Mouse (Mus musculus) midbrain, embryonic 11.5 days (tissue): ENCODE data around the gene Ech1. TPM values are rescaled to one million over a fixed set of nuclear protein-coding genes. Genes with fewer than 3 reads are reported as not detected.

ENCODE experiments used
- ATAC-seq: fragments of 200-750 bp; cut with Nextera tagmentation; 2 replicates; pipeline ENCODE4 v1.8.0; 2017; ENCODE audit warnings: moderate TSS enrichment, moderate library complexity; ENCODE audit not compliant: low FRiP score
- DNase-seq: peaks from one replicate; pipeline ENCODE4 v3.0.0; 2015; ENCODE audit warnings: low spot score; ENCODE audit errors: missing footprints
- H3K27ac ChIP-seq: fragments of 300-500 bp; sonication (generic); 2 replicates; pipeline ENCODE4 v1.5.1; 2014; ENCODE audit warnings: low read depth, low read length
- H3K27me3 ChIP-seq: fragments of 300-500 bp; sonication (generic); 2 replicates; pipeline ENCODE4 v1.6.1; 2014; ENCODE audit warnings: mild to moderate bottlenecking, low read length, moderate library complexity, mixed read lengths; ENCODE audit not compliant: control insufficient read depth, insufficient read depth
- H3K36me3 ChIP-seq: fragments of 300-500 bp; sonication (generic); 2 replicates; pipeline ENCODE4 v1.6.1; 2014; ENCODE audit warnings: mild to moderate bottlenecking, low read length, moderate library complexity, mixed read lengths; ENCODE audit not compliant: control insufficient read depth, insufficient read depth
- H3K4me1 ChIP-seq: fragments of 300-500 bp; sonication (generic); 2 replicates; pipeline ENCODE4 v1.6.1; 2014; ENCODE audit warnings: low read length; ENCODE audit not compliant: control insufficient read depth, insufficient read depth
- H3K4me2 ChIP-seq: fragments of 300-500 bp; sonication (generic); 2 replicates; pipeline ENCODE4 v1.6.1; 2014; ENCODE audit warnings: mild to moderate bottlenecking, moderate library complexity
- H3K4me3 ChIP-seq: fragments of 300-500 bp; sonication (generic); 2 replicates; pipeline ENCODE4 v1.5.1; 2014; ENCODE audit warnings: low read depth, low read length
- H3K9ac ChIP-seq: fragments of 300-500 bp; sonication (generic); 2 replicates; pipeline ENCODE4 v1.6.1; 2014; ENCODE audit warnings: low read length
- H3K9me3 ChIP-seq: fragments of 300-500 bp; sonication (generic); 2 replicates; pipeline ENCODE4 v1.6.1; 2016; ENCODE audit warnings: low read length; ENCODE audit not compliant: control insufficient read depth
- WGBS: fragments of 180-500 bp; shearing (Covaris S2); extraction: QIAGEN DNeasy Blood & Tissue Kit; methylation state at CpG from one replicate; pipeline ENCODE4 v1.1.7; 2014; 5-methylcytosine and 5-hydroxymethylcytosine counted together
- polyA plus RNA-seq: library from polyadenylated mRNA; unstranded; fragments of >200 nt; fragmentation: Nextera tagmentation; extraction: Ambion mirVana; gene quantifications from 2 replicates; pipeline ENCODE4 v1.2.1, GENCODE M21; 2014

Gene Ech1
- polyA plus RNA-seq, 1 experiment from 2014 or later, result 80.5 TPM

GRCm38 (mm10) chr7:28870901-28871664, 46.1 kb downstream of the Ech1 start:
- ATAC-seq (no peak), DNase-seq (no peak)
- H3K36me3 ChIP-seq, result no peaks in the 10 kb centered on the region
- no peak overlapping the region for H3K9ac ChIP-seq
- no peak overlapping the region for H3K4me3 ChIP-seq
- no peak overlapping the region for H3K27ac ChIP-seq
- H3K4me2 ChIP-seq, result no peak overlapping the region
- H3K27me3 ChIP-seq, result no peaks in the 10 kb centered on the region
- no peaks in the 10 kb centered on the region for H3K9me3 ChIP-seq
- H3K4me1 ChIP-seq, result 0 out of 2 replicates have a peak, but pooled peaks cover under 1% of the 10 kb centered on the region
- 91% methylated on average over 24 of the region's 24 CpGs for WGBS

DNA sequence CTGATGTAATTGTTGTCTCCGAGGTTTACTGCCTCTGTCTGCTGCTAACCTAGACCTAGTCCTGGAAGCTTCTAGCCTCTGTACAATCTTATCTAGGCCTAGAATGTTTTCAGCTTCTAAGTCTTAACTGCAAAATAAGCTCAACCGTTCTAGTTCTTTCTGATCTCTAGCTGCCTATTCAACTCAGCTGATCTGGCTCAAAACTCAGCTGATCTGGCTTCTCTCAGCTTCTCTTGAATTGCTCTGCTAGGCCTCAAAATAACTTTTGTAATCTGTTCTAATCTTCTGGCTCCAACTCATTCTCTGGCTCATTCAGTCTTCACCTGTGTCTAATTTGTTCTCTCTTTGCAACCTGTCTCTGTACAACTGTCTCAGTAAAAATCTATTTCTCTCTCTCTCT, 49.5 kb downstream of the Ech1 start:
- DNase-seq (no peak), ATAC-seq (no peak)
- H3K4me3 ChIP-seq, result no peak overlapping the region
- H3K9ac ChIP-seq, result no peak overlapping the region
- H3K27ac ChIP-seq, result no peak overlapping the region
- WGBS, result 69% methylated on average over 2 of the region's 2 CpGs
- H3K4me1 ChIP-seq, result no peaks in the 10 kb centered on the region
- H3K27me3 ChIP-seq, result no peaks in the 10 kb centered on the region
- no peaks in the 10 kb centered on the region for H3K9me3 ChIP-seq
- H3K4me2 ChIP-seq, result no peak overlapping the region
- no peaks in the 10 kb centered on the region for H3K36me3 ChIP-seq

GRCm38 (mm10) chr7:28876099-28876498, 51.1 kb downstream of the Ech1 start:
- H3K9me3 ChIP-seq, result no peaks in the 10 kb centered on the region
- DNase-seq, result no peak
- H3K9ac ChIP-seq, result no peak overlapping the region
- H3K36me3 ChIP-seq, result no peaks in the 10 kb centered on the region
- no peak overlapping the region for H3K27ac ChIP-seq
- no peak for ATAC-seq
- no peaks in the 10 kb centered on the region for H3K4me1 ChIP-seq
- H3K4me2 ChIP-seq, result no peak overlapping the region
- H3K27me3 ChIP-seq, result no peaks in the 10 kb centered on the region
- no peak overlapping the region for H3K4me3 ChIP-seq
- 81% methylated on average over 4 of the region's 4 CpGs for WGBS

DNA sequence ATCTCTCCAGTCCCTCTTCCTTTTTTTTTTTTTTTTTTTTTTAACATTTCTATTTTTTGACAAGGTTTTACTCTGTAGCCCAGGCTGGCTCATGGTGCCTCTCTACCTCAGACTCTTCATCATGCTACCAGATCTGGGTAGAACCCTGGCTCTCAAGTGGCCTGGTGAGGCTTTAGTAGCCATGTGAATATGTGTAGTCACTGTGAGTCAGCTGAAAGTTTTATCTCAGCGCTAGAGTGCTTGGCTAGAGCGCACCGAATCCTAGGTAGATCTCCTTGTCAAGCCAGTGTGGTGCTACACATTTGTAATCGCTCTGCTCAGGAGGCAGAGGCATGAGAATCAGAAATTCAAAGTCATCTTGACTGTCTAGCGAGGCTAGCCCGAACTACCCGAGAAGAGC, 52.1 kb downstream of the Ech1 start:
- Histone ChIP-seq H3K4me1 (no peaks in the 10 kb centered on the region), H3K36me3 (no peaks in the 10 kb centered on the region), H3K9ac (no peak overlapping the region), H3K4me2 (no peak overlapping the region), H3K27ac (no peak overlapping the region), H3K4me3 (no peak overlapping the region), H3K27me3 (no peaks in the 10 kb centered on the region), H3K9me3 (no peaks in the 10 kb centered on the region)
- ATAC-seq, result no peak
- no peak for DNase-seq
- WGBS, result 87% methylated on average over 7 of the region's 7 CpGs

DNA sequence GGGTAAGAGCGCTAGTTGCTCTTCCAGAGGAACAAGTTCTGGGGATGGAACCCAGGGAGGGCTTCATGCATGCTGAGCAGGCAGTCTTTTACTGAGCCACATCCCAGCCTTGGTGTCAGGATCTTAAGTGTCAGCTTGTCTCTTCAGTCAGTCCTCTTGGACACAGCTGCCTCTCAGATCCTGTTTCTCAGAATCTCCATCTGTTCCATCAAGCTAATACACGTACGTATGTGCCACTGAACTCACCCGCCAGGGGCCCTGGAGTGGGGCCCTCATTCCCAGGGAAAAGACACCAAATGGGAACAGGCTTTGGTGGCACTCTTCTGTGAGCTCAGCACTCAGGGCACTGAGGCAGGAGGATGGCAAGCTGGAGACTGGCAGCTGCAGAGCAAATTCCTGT, 52.8 kb downstream of the Ech1 start:
- 83% methylated on average over 4 of the region's 4 CpGs for WGBS
- no peak overlapping the region for H3K4me3 ChIP-seq
- no peak for DNase-seq
- H3K36me3 ChIP-seq, result no peaks in the 10 kb centered on the region
- H3K4me1 ChIP-seq, result no peaks in the 10 kb centered on the region
- no peak overlapping the region for H3K4me2 ChIP-seq
- ATAC-seq, result no peak
- H3K27me3 ChIP-seq, result no peaks in the 10 kb centered on the region
- no peak overlapping the region for H3K27ac ChIP-seq
- H3K9ac ChIP-seq, result no peak overlapping the region
- H3K9me3 ChIP-seq, result no peaks in the 10 kb centered on the region

DNA sequence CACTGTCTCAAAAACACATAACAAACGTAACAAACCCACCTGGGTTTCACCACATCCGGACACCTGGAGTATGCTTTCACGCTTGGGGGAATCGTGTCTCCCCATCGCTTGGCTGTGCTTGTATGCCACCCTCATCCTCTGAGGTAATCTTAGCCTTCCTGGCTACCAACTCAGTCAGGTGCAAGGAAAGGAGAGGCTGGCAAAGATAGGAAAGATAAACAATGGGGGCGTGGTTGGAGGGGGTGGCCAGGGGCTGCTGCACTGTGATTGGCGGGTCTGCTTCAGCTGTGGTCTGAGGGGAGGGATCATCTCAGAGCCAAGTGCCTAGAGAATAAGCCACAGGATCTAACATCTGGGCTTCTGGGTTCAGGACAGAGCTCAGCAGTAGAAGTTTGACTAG, 54.6 kb downstream of the Ech1 start:
- ATAC-seq, result no peak
- Histone ChIP-seq H3K4me1 (no peaks in the 10 kb centered on the region), H3K4me3 (no peak overlapping the region), H3K4me2 (no peak overlapping the region), H3K9me3 (no peaks in the 10 kb centered on the region), H3K27ac (no peak overlapping the region), H3K27me3 (no peaks in the 10 kb centered on the region), H3K36me3 (no peaks in the 10 kb centered on the region), H3K9ac (no peak overlapping the region)
- no peak for DNase-seq
- WGBS, result 80% methylated on average over 7 of the region's 7 CpGs

DNA sequence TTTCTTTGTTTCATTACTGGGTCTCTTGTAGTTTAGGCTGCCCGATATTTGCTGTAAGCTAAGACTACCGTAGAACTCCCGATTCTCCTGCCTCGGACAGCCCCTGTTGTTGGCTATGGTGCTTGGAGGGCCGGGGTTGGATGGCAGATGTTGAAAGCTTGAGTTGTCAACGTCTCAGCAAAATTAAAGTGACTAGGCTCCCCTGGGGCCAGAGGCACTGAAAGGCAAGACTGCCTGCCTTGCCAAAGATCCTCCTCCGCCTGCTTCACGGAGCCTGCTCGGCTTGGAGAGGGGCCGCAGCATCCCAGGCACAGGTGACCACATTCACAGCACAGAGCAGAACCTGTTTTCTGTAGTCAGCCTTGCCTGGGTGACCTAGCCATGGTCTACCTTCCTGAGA, 55.5 kb downstream of the Ech1 start:
- Histone ChIP-seq H3K9ac (no peak overlapping the region), H3K9me3 (no peaks in the 10 kb centered on the region), H3K36me3 (no peaks in the 10 kb centered on the region), H3K27me3 (no peaks in the 10 kb centered on the region), H3K4me1 (no peaks in the 10 kb centered on the region), H3K4me3 (no peak overlapping the region), H3K27ac (no peak overlapping the region), H3K4me2 (no peak overlapping the region)
- 79% methylated on average over 10 of the region's 10 CpGs for WGBS
- ATAC-seq (no peak), DNase-seq (no peak)

DNA sequence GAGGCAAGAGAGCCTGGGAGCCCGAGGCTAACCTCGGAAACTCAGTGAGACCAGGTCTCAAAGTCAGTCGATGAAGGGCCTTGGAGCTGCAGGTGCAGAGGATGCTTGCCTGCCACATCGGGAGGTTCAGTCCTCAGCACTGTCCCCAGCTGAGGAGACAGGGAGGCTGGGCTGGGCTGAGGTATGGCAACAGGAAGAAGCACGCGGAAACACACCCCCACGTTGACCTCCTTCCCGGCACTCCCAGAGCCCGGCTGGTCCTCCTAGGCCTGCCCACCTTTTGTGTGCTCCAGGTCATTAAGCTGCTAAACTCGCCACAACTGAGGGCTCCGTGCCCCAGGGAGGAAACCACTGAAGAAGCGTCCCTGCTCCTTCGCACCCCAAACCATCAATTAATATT, 56.2 kb downstream of the Ech1 start, which contains the start of gene Capn12:
Gene Capn12, plus strand, starts transcription at position 224 of the 400 bp plus-strand sequence.
- Histone ChIP-seq H3K4me3 (no peak within 1 kb of the TSS), H3K27me3 (no peaks in the 10 kb centered on the region), H3K27ac (no peak within 1 kb of the TSS), H3K36me3 (no peaks in the 10 kb centered on the region), H3K4me2 (no peak within 1 kb of the TSS), H3K9me3 (no peaks in the 10 kb centered on the region), H3K4me1 (no peaks in the 10 kb centered on the region), H3K9ac (no peak within 1 kb of the TSS)
- no peak for DNase-seq
- WGBS, result 49% methylated on average over 13 of the region's 13 CpGs
- ATAC-seq, result no peak
